Mouse (Mus musculus): ENCODE results near the gene Krt28. TPM values are rescaled to one million over a fixed set of nuclear protein-coding genes. Genes with fewer than 3 reads are reported as not detected.

Krt28 gene
- total RNA-seq, 1 experiment from 2014 or later, result not detected

DNA sequence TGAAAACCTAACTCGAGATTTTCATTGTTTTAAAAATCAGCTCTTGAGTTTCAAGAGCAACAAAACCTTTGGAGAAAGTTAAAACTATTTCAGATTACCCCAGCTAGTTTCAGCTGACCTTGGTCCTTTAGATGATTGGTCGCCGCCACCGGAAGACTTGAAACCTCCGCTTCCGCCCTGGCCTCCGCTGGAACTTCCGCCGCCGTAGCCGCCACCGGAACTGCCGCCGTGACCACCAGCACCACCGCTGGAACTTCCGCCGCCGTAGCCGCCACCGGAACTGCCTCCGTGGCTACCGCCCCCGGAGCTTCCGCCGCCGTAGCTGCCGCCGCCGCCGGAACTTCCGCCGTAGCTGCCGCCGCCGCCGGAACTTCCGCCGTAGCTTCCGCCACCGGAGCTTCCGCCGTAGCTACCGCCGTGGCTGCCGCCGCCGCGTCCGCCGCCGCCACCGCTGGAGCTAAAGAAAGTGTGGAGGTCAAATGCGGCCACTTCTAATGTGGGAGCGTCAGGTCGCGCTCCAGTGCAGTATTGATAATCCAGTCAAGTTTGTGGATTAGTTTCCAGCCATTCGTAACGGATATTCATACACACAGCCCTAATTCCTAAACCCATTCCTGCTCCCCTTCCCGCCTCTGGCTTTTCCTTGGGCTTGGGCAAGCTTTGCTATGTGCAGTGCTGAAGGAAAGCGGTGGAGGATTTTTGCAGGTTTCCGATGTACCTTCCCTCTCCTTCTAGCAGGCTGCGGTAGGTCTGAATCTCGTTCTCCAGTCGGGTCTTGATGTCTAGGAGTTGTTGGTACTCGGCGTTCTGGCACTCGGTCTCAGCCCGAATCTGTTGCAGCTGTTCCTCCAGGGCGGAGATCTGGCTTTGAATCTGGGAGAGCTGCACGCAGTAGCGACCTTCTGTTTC is 11.4 kb upstream of the Krt28 start:
- ATAC-seq (replicated peaks in 1 of 2; ENCODE audit: insufficient read depth in 1 of 2, low FRiP score in 2 of 2, low TSS enrichment in 1 of 2, low read depth in 1 of 2, poor library complexity in 2 of 2, severe bottlenecking in 2 of 2), result peak; percentile 78 to 87

DNA sequence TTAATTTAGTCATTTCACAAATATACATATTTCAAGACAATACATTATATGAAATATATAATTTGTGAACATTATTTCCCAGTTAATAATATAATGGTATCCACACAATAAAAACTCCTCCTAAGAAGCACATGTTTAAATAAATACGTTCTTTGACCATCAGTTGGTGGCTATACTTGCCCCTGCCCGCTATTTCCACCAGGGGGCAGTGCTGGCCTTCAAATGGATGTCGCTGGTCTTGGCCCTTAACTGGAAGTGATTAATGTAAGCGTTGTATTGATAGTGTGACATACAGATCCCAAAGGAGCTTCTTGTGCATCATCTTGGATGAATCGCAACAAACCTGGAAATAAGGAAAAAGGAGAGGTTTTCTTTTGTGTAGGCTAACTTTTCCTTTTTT is 4.9 kb upstream of the Krt28 start:
- peak; percentile 58 to 71; a peak in 3 of 4 replicates for ATAC-seq (replicated peaks in 1 of 2; ENCODE audit: insufficient read depth in 1 of 2, low FRiP score in 2 of 2, low TSS enrichment in 1 of 2, low read depth in 1 of 2, poor library complexity in 2 of 2, severe bottlenecking in 2 of 2)

DNA sequence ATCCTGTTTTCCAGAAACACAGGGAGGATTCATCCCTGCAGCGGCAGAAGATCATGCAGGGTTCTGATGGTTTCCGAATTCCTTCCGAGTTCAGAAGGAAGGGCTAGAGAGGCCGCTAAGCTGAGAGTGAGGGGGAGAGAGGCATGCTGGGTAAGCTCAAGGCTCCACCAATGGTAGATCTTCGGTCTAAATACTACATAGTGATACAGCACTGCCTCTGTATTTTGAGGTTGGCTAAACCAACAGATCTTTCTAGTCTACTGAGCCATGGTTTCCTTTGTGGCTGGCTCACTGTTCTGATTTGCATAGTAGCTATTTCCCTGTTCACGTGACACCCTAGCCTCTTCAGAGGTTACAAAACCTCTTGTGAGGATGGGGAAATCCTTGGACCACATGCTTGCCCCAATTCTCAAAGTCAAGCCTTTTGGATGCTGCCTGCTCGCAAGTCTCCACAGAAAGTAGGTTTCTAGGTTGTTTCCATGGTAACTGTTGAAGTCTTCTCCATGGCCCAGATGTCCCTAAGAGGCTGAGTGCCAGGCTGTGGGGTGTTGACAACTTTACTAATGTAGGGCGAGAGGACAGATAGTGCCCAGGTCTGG is 4.8 kb downstream of the Krt28 start:
- no peak for ATAC-seq (replicated peaks in 1 of 2; ENCODE audit: insufficient read depth in 1 of 2, low FRiP score in 2 of 2, low TSS enrichment in 1 of 2, low read depth in 1 of 2, poor library complexity in 2 of 2, severe bottlenecking in 2 of 2)

DNA sequence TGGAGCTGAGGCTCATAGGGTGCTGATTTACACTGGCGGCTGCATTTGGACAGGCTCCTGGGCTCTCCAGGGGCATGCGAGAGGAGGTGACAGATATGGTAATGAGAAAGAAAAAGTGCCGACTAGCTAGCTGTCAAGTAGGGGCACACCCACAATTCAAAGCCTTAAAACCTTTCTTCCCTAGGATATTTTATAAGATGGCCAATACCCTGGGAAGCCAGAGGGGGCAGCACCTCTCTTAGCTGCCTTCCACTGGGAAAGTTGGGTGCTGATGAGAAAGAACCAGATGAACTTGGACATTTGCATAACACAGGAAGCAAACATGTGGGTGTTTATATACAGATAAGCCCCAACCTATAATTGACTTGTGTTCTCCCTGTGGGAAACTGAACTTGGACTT is 5.5 kb downstream of the Krt28 start:
- no peak for ATAC-seq (replicated peaks in 1 of 2; ENCODE audit: insufficient read depth in 1 of 2, low FRiP score in 2 of 2, low TSS enrichment in 1 of 2, low read depth in 1 of 2, poor library complexity in 2 of 2, severe bottlenecking in 2 of 2)

DNA sequence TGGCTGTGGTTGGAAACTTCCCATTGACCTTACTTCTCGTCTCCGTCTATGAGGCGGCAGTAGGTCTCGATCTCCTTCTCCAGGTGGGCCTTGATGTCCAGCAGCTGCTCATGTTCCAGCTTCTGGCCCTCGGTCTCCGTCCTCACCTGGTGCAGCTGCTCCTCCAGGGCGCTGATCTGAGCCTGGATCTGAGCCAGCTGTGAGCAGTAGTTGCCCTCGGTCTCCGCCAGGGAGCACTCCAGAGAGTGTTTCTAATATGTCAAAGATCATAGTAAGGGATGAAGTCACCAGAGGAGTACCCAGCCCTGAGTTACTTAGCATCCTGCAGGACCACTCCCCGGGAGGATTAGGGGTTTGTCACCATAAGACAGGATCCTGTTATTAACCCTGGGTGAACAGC is 7.9 kb downstream of the Krt28 start:
- ATAC-seq (replicated peaks in 1 of 2; ENCODE audit: insufficient read depth in 1 of 2, low FRiP score in 2 of 2, low TSS enrichment in 1 of 2, low read depth in 1 of 2, poor library complexity in 2 of 2, severe bottlenecking in 2 of 2), result 0 out of 4 replicates have a peak, but pooled peaks of 1 of the 2 experiments have one; percentile 17

DNA sequence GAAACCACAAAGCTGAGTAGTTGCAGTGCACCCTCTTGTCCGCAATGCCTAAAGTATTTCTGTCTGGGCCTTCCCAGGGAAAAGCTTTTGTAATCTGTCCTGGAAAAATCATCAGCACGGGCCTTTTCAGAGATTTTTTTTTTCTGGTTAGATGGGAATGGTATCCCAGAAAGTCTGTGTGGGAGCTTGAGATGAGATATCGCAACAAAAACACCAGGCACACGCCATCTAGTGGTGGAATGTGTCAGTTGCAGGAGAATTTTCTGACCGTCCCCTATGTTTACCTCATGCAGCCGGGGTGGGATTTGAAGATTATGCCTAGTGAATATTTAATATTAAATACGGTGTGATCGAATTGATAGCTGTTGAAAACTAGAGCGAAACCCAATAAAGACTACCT is 10.3 kb downstream of the Krt28 start:
- ATAC-seq (replicated peaks in 1 of 2; ENCODE audit: insufficient read depth in 1 of 2, low FRiP score in 2 of 2, low TSS enrichment in 1 of 2, low read depth in 1 of 2, poor library complexity in 2 of 2, severe bottlenecking in 2 of 2), result no peak

DNA sequence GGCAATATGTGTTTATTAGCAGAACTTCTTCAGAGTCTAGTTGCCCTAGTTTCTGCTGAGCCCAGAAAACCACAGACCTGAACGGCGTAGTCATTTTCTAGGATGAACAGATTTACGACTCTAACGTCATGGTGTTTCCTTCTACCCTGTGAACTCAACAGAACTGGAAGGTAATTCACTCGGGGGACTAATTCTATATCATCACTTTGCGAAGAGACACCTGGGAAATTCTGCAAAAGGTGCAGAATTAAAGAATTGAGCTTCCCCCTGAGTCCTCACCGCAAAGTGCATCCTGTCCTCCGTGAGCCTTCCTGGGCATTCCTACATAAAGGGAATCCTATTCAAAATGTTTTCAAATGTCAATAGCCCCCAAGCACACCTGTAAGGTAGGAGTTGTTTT is 13.3 kb downstream of the Krt28 start:
- no peak for ATAC-seq (replicated peaks in 1 of 2; ENCODE audit: insufficient read depth in 1 of 2, low FRiP score in 2 of 2, low TSS enrichment in 1 of 2, low read depth in 1 of 2, poor library complexity in 2 of 2, severe bottlenecking in 2 of 2)

DNA sequence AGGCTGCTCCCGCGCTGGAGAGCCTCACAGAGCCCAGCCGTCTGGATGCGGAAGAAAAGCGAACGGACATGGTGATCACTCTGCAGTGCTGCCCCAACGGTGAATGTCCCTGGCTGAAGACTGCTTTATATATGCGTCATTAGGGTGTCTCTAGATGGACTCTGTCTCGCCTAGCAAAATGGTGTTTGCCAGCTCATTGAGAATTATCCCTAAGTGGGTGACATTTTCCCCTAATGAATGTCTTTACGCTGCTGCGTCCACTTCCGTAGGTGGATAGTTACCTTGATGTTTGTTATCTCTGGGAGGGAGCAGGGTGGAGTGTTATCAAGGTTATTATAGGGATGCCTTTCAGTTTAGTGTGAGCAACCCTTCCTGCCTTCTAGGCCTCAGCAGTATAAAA is 23.7 kb downstream of the Krt28 start, which contains the start of gene Krt27:
Gene Krt27 (minus strand): TSS at position 101 of the 400 bp plus-strand sequence.
- no peak for ATAC-seq (replicated peaks in 1 of 2; ENCODE audit: insufficient read depth in 1 of 2, low FRiP score in 2 of 2, low TSS enrichment in 1 of 2, low read depth in 1 of 2, poor library complexity in 2 of 2, severe bottlenecking in 2 of 2)

DNA sequence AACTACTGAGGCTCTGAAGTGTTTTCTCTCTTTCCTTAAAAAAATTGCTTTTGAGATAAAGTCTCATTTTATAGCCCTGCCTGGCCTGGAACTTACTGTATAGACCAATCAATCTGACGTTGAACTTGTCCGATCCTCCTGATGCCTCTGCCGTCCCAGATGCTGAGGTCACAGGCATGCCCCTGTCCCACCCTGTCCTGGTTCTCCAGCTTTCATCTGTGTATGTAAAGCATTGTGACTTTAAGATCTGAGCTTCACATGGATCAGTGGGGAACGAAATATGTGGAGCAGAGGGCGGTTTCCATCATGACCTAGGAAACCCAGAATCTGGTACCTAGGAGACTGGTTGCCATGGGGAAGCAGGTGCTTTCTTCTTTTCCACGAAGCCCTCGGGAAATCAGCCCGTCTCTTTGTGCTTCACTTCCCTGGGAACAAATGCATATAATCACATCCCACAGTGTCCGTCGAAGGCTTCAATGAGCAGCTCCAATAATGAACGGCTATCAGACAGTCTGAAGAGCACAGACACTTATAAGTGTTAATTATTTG is 35.3 kb downstream of the Krt28 start:
- ATAC-seq (replicated peaks in 1 of 2; ENCODE audit: insufficient read depth in 1 of 2, low FRiP score in 2 of 2, low TSS enrichment in 1 of 2, low read depth in 1 of 2, poor library complexity in 2 of 2, severe bottlenecking in 2 of 2), result no peak

DNA sequence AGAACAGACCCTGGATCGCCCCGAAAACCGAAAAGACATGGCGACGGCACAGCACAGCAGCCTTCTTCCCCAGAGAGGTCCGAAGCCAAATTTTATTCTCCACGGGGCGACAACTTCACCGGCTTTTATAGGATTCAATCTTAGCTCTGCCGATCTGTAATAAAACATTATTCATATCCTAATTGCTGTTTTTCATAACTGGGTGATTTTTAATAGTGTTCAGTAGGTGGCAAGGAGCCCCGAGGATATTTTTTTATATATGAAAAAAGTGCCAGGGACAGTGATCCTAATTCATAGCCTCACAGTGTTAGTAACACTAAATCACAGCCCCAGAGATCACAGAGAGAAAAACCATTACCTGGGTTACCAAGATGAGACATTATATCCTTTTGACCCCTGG is 36.8 kb downstream of the Krt28 start, which contains the start of gene Krt26:
Gene Krt26 (minus strand): TSS at position 101 of the 400 bp plus-strand sequence.
- ATAC-seq (replicated peaks in 1 of 2; ENCODE audit: insufficient read depth in 1 of 2, low FRiP score in 2 of 2, low TSS enrichment in 1 of 2, low read depth in 1 of 2, poor library complexity in 2 of 2, severe bottlenecking in 2 of 2), result no peak

DNA sequence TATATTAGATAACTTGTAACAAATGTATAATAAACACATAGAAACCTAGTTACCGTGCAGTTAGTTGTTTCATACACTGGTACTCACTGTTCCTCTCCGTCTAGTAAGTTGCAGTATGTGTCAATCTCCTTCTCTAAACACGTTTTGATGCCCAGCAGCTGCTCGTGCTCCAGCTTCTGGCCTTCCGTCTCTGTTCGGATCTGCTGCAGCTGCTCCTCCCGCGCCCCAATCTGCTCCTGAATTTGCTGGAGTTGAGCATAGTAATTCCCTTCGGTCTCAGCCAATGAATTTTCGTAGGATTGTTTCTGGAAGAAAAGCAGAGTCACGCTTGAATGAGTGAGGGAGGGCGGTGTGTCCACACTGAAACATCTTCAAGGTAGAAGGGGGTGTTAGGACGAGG is 41.3 kb downstream of the Krt28 start:
- ATAC-seq (replicated peaks in 1 of 2; ENCODE audit: insufficient read depth in 1 of 2, low FRiP score in 2 of 2, low TSS enrichment in 1 of 2, low read depth in 1 of 2, poor library complexity in 2 of 2, severe bottlenecking in 2 of 2), result no peak

DNA sequence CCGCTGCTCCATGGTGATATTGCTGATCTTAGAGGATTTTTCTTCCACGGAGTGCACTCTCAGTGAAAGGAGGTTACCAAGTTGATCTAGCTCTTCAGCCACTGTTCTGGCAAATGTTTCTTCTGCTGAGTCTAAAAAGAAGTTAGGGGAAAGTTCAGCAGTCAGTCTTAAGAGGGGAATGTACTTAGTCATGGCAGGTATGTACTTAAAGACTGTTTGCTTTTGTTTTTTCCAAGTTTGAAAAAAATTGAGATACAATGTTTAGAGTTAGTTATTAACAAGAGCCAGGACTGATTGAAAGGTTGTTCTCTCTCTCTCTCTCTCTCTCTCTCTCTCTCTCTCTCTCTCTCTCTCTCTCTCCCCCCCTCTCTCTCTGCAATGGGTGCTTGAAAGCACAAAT is 45.0 kb downstream of the Krt28 start:
- no peak for ATAC-seq (replicated peaks in 1 of 2; ENCODE audit: insufficient read depth in 1 of 2, low FRiP score in 2 of 2, low TSS enrichment in 1 of 2, low read depth in 1 of 2, poor library complexity in 2 of 2, severe bottlenecking in 2 of 2)

DNA sequence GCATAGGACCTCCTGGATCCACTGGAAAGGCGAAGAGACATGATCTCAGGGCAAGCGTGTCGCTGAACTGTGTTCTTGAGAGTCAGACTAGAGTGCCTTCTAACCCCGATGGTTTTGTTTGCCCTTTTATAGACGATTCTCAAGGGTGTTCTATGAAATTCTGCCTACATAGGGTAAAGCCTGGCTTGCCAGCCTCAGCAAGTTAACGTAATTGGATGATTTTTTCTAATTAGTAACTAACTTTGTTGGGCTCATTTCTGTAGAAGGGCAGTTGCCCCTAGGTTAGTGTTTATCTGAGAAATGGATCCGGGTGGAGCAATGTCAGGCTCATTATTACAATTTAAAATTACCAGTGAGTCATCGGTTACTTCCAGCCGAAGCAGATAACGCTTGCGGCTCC is 51.9 kb downstream of the Krt28 start, which contains the start of gene Krt25:
Gene Krt25 (minus strand): TSS at position 101 of the 400 bp plus-strand sequence.
- no peak for ATAC-seq (replicated peaks in 1 of 2; ENCODE audit: insufficient read depth in 1 of 2, low FRiP score in 2 of 2, low TSS enrichment in 1 of 2, low read depth in 1 of 2, poor library complexity in 2 of 2, severe bottlenecking in 2 of 2)

DNA sequence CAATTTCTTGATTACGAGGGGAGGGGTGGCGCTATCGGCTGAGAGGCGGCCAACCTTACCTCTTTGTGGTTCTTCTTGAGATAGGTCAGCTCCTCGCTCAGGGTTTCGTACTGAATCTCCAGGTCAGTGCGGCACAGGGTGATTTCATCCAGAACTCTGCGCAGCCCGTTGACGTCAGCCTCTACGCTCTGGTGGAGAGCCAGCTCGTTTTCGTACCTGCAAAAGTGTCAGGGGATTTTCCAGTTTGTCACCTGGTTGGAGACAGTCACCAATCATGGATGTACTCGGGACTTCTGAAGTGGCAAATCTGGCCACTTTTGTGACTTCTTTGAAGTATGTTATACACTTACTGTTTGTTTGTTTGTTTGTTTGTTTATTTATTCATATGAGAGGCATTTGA is 53.6 kb downstream of the Krt28 start:
- no peak for ATAC-seq (replicated peaks in 1 of 2; ENCODE audit: insufficient read depth in 1 of 2, low FRiP score in 2 of 2, low TSS enrichment in 1 of 2, low read depth in 1 of 2, poor library complexity in 2 of 2, severe bottlenecking in 2 of 2)

DNA sequence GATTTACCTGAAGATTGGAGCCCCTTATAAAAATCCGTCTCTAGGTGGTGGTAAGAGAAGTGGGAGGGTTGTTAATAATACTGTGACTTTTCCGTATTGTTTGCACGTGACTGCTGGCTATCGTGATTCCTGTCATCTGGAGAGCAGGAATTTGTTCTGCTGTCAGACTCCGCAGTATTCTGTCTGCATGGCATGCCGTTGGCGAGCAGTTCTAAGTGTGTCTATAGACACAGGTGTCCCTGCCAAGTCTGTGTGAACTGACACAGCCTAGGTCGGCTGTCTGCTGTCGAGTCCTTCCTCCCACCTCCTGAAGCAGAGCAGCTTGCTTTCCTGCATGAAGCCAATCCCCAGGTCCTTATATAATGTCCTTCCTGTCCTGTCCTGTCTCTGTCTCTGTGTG is 55.6 kb downstream of the Krt28 start:
- ATAC-seq (replicated peaks in 1 of 2; ENCODE audit: insufficient read depth in 1 of 2, low FRiP score in 2 of 2, low TSS enrichment in 1 of 2, low read depth in 1 of 2, poor library complexity in 2 of 2, severe bottlenecking in 2 of 2), result no peak

DNA sequence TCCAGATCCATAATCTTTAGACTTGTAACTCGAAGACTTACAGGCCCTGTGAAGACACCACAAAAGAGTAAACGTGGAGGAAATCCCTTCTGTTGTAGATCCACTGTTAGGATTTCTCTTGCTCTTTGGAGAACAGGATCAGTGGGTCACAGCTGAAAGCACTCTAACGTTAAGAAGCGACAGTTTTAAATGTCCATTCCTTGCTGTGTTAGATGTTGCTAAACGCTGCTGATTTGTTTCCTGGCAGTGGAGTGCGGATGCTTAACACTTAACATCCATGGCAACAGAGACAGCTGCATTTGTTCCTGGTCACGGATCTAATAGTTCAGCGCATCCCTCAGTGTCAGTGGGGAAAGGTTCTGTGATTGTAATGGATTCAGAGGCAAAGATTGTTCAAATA is 58.2 kb downstream of the Krt28 start:
- no peak for ATAC-seq (replicated peaks in 1 of 2; ENCODE audit: insufficient read depth in 1 of 2, low FRiP score in 2 of 2, low TSS enrichment in 1 of 2, low read depth in 1 of 2, poor library complexity in 2 of 2, severe bottlenecking in 2 of 2)
